Mouse (Mus musculus) thymus, postnatal 14 days (tissue): Measurements from ENCODE around the gene Emsy.

Experiments
- DNase-seq: peaks from one replicate; pipeline ENCODE4 v3.0.0; 2021

Emsy gene

DNA sequence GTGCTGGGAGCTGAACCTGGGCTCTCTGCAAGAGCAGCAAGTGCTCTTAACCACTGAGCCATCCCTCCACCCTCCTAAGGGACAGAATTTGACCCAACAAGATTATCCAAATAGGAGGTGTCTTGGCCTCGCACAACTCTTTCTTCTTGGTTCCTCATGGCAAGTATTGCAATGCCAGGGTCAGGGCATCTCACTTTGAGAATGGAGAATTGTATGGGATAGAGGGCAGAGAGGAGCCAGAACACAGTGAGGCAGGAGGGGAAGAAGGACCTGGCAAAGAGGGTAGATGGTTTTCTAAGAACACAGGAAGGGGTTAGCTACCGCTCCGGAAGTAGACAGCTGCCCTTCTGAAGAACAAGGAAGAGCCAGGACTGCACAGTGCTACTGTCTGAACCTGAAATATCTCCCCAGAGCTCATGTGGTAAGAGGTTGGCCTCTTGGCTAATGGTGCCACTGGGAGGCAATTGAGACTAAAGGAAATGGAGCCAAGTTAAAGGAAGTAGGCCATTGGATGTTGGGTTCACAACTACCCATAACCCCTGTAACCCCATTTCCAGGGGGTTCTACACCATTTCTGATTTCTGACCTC lies 80.8 kb downstream of the Emsy start:
- DNase-seq = no peak

DNA sequence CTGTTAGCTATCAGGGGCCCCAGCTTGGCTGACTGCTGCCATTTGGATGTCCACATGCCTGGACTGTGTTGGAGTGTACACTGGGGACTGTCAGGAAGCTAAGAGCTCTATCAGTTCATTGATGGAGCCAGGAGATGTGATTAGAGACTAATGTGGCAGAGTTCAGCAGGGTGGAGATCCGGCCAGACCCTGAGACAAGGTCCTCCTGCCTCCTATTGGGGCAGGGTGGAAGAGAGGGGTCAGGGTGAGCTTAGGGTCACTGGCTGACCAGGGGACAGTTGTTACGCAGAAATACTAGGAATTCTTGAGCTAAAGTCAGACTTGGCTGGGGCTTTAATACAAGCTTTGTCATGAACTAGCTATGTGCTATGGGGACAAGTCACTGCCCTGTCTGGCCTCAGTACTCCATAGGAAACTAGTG lies 81.8 kb downstream of the Emsy start:
- DNase-seq = no peak

DNA sequence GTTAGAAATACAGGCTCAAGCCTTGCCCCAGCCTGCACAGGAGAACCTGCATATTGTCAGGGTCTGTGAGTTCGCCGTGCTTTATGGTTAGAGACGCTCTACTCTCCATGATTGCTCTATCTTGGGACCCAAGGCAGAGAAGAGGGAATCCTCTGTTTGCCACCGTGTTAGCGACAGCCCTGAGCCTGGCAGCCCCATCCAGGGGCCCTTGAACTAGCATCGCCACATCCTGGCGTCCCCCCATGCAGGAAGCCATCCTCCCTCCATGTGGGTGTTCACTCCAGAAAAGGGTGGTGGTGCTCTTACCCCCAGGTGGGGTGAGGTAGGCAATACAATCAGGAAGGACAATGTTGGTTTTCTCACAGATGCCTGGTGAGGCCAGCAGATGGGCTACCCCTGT lies 82.3 kb downstream of the Emsy start:
- DNase-seq = peak; percentile 63

DNA sequence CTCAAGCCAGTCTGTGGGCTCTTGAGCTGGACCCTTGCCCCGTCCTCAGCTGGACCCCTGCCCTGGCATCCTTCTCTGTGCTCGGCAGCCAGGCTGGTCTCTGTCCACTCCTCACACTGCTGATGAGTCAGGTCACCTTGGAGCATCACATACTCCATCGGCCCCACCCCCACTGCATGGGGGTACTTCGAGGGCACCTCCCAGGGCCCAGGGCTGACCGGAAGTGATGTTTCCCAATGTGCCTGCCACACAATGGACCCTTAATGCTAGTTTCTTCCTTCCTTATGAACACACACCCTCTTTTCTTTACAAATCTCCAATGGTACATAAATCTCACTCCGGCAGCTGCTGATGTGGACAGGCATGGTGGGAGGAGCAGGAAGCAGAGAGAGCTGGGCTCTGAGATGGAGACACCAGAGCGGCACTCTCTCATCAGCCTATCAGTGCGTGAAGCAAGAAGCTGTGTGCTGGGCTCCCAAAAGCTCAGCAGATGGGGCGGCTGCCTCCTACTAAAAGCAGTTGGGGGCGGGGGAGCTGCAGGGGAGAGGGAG lies 83.3 kb downstream of the Emsy start:
- peak; percentile 43 for DNase-seq

DNA sequence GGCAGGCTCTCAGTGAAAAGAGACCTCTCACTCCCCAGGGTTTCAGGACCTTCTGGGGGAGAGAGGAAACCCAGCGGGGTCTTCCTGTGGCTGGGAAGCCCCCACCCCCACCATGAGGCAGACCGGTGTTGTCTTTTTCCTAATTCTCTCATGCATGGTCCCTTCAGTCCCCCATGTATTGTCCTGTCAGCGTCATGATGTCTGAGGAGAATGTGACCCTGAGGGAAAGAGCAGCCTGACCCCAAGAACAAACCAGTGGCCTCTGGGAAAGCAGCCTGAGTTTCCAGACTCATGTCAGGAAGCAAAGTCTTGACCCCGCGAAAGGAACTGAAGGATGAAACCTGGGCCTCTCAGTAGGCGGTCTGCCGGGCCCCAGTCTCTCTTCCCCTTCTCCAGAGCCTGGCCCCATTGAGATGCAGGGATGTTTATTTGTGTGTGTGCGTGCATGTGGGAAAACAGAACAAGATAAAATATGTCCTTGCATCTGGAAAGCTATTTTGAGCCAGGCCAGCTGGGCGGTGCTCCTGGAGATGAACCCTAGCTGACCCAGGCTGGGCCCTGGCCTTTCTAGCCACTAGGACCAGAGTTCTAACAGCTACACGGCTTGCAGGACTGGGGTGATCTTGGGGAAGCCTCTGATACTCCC lies 84.2 kb downstream of the Emsy start:
- DNase-seq = no peak

DNA sequence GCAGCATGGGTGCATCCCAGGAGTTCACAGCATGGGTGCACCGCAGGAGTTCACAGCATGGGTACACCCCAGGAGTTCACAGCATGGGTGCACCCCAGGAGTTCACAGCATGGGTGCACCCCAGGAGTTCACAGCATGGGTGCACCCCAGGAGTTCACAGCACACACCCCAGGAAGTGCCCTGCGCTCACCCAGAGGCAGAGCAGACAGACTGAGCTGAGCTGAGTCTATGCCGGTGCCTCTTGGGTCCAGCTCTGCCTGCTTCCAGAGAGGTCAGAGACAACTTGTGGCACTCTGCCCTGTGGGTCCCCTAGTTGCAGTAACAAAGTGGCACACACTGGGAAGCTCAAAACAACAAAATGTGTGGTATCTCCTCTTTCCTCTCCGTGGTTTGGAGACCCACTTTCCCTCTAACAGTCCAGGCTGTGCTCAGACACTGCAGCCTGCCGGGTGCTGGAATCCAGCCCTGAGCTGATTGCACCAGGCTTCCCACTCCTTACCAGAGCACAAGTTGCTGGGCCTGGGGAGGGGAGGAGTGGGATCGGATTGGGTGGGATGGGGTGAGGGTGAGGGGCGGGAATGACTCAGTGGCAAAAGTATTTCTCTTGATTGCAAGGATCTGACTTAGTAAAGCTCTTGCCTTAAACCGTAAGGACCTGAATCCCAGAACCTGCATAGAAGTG lies 85.6 kb downstream of the Emsy start:
- peak; percentile 57 for DNase-seq

DNA sequence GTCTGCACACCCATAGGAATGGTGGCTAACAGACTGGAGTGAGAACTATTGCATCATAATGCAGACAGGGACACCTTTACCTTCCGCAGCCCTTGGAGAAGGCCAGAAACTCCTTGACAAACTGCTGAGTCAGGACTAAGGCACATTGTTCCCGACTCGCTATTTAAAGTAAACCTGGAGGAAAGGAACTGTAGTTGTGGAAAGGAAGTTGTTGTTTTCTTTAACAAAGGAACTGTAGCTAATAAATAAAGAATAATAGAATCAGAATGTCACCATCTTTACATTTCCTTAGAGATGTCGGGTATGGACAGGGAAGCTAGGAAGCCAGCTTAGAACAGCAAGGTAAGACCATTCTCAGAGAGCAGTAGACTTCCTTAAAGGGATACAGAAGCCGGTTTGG lies 89.5 kb downstream of the Emsy start:
- no peak for DNase-seq

DNA sequence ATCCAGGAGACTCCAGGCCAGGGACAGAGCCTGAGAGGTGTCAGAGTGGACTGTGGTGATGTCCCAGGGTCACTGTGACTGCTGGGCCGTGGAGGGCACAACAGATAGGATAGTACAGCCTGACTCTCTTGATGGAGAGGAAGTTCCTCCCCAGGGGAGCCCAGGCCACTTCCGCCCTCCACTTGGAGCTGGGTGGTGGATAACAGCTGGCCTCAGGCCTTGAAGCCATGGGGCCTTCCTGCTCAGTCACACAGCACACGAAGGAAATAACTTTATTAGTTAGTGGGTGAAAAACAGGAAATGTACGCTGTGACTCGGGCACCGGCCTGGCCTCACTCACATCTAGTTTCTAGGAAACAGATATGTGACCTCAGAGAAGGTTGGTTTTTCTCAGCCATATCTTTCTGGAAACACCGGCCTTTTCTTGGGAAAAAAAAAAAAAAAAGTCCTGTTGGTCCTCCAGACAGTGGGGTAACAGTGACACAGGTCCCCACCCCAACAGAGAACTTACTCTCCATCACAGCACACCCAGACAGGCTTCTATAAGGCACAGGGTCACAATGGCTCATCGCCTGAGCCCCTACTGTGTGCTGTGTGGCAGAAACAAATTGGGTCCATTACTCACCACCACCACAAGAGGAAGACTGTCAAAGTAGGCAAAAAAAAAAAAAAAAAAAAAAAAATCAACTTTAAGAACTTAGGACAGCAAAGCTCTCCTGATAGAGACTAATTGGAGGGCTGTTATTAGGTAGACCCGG lies 91.8 kb downstream of the Emsy start:
- peak; percentile 66 for DNase-seq

DNA sequence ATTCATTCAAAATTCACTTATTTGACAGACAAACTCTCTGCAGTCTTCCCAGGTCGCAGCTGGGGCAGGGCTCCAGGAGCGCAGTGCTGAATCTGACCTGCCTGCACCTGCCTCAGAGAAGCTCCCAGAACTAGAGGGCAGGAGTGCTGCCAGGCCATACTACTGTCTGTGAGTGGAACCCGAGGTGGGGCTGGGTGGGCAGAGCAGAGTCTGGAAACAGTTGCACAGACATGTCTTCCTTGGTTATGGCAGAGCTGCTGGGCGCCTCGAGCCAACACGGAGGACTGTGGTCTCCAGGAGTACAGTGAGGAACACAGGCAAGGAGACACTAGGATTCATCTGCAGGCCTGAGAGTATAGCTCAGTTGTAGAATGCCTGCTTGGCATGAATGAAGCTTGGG lies 92.6 kb downstream of the Emsy start:
- peak; percentile 63 for DNase-seq

DNA sequence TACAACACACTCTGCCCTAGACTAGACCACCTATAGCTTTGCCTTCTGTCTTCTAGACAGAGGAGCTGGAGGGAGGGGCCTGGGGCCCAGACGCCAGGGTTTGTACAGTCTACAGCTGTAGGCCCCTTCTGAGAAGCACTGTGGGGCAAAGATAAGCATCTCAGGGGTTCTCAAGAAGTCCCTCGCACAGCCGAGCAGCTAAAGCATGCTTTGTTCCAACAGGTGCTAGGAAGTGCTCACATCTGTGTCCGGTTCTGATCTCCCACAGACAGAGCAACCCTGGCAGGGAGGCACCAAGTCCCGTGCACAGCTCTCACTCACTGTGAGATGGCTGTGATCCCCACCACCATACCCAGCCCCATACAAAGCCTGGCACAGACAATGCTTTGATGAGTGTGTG lies 93.6 kb downstream of the Emsy start:
- DNase-seq = peak; percentile 90

DNA sequence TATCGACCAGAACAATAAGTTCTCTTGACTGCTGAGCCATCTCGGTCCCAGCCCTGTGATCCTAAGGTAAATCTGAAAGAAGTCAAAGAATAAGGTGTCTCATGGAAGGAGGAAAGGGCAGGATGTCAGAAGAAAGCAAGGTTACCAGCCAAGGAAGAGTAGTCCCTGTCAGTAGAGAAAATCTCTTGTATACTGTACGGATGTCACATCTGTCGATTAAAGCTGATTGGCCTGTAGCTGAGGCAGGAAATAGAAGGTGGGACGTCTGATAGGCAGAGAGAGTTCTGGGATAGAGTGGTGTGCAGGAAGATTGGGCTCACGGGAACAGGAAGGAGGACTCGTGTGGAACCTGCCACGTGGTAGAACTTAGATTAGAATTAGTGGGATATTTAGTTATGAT lies 94.4 kb downstream of the Emsy start:
- DNase-seq = peak; percentile 49

DNA sequence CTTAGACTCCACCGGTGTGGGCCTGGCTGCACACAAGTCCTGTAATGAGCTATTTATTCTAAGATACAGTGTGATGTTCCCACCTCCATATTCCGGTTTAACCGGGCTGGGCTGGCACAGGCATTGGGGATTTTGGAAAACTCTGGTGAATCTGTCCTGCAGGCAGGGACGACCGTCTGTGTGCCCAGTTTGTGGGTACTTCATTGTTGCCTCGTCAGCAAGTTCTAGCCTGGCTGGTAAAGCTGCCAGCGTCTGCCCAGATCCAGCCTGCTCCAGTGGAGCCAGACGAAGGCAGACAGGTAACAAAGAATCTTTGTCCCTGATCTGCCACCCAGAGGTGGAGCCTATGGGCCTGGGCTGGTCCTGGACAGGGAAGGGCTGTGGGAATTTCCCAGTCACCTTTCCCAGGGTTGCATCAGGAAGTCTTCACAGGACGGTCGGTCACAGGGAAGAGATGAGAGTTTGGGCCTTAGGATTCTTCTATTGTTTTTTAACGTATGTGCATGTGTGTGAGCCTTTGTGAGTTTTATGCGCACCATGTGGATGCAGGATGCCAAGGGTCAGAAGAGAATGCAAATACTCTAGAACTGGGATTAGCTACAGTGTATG lies 94.9 kb downstream of the Emsy start:
- DNase-seq = peak; percentile 24

DNA sequence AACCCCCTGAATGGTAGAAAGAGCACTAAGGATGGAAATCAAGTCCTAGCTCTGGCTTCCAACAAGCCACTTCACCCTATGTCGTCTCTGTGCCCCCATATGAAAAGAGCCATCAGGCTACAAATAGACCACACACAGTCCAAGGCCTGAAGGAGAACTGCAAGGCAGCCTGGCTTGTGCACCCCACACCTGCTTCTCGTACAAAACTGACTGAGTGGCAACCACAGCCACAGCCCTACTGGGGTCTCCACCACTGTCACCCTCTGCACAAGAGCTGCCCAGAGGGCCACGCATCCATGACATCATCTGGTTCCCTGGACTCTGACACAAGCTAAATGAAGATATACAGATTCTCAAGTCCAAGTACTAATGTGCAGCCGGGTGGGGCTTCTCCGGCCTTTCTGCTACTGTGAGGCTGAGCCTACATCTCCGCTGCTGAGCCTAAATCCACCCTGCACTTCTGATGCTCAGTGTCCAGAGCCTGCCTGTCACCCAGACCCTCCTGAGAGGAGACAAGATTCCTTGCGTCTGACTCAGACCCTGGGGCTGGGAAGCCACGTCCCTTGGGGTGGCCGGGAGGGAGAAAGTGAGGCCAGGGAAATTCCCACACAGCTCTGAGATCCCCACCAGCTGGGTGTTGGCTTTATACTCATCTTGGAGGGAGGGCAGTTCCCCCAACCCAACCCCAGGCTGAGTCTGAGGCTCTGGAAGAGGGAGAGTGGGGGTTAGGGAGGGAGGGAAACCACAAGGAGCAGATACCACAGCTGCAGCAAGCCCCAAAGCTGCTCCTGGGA lies 98.3 kb downstream of the Emsy start:
- peak; percentile 59 for DNase-seq

DNA sequence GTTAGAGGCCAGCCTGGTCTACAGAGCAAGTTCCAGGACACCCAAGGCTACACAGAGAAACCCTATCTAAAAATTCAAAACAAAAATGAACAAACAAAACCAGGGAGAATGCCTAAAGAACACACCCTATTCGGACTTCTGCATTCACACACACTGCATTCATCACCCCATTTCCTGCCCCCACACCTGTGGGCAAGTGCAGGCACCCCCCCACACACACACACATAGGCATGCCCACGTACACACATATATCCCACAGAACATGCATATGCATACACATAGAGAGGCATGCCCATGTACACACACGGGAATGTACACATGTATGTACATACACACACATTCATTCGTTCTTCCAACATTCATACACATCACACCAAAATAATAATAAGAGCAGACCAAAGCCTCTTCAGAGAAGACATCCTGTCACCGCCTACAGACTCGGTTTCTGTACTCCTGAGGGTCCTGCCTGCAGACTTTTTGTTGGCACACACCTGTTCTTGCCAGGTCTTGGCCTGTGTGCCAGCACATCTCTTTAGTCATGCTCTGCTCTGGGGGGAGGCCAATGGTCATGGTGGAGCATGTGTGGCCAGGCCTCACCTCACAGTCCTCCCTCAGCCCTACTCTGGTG lies 99.7 kb downstream of the Emsy start:
- DNase-seq = peak; percentile 58

DNA sequence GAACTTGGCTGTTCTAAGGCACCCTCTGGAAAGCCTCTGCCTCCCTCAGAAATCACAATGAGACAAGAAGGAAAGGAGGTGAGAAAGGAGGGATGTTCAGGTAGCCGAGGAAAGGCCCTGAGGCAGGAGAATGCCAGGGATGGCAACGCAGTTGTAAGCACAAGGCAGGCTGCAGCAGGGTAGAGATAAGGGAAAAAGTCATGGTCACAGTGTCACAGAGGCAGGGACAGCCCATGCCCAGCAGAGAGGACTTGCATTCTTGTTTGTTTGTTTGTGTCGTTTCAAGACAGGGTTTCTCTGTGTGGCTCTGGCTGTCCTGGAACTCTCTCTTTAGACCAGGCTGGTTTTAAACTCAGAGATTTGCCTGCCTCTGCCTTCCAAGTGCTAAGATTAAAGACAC lies 105.5 kb downstream of the Emsy start:
- no peak for DNase-seq

DNA sequence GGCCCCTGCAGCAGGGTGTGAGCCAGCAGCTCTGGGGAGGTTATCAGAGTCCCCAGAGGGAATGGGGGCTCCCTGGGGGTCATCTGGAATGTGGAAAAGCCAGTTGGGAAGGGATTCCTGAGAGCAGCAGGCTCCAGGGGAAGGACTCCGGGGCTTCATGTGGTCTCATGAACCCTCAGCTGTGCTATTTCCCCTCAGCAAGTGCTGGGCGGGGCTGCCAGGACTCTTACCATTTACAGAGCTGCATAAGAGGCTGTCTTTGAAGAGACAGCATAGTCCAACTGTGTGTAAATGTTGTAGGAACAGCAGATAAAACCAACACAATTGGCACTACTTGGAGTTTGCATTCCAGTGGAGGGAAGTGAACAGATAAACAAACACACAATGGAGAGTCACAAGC lies 106.0 kb downstream of the Emsy start:
- peak; percentile 53 for DNase-seq

DNA sequence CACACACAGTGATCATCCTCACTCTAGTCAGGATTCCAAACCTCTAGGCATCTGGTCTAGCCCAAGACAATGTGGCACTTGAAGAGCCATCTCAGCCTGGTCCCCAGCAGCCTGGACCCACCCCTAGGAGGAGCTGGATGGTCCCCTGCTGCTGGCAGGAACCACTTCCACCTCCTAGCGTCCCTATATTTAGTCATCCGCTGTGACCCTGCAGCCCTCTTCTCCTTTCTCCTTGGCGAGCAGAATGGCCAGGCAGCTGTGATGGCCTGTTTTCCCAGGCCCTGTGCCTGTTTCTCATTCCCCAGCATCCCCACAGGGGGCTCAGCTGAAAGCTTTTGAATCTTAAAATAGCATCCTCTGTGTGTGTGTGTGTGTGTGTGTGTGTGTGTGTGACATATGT lies 107.7 kb downstream of the Emsy start:
- no peak for DNase-seq

DNA sequence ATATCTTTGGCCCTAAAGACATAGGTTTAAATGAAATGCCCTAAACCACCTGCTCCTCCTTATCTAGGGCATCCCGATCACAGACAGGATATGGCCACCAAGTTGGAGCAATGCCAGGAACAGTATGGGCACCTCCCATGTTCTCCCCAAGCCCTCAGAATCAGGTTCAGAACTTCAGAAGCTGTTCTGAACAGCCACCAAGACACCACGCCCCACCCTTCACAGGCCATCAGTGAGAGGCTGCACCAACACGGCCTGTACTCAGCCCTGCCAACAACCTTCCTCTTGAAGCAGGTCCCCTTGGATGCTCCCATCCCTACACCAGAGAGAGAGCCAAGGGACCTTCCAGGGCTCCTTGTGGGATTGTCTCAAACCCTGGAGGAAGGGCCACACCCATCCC lies 112.0 kb downstream of the Emsy start:
- DNase-seq = no peak

DNA sequence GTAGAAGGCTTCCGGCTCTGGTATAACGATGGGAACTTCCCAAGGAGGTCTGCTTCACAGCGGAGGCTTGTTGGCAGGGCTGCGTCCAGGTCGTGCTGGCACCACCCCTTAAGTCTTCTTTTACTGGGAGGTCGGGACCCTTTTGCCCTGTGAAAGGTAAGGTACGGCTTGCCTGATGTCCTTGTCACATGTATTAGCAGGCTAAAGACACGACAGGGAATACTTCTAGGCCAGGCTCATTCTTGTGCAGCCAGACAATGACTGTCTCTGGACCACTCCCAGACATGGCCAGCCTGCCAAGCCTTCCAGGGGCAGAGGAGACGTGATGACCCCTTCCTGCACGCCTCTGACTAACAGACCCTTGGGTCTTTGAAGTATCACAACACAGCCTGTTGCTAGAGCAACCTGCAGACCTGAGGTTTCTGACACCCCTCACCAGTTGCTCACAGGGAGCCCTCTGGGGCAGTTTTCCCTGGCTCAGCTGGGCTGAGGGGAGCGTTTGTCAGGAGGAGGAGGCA lies 112.7 kb downstream of the Emsy start:
- no peak for DNase-seq

DNA sequence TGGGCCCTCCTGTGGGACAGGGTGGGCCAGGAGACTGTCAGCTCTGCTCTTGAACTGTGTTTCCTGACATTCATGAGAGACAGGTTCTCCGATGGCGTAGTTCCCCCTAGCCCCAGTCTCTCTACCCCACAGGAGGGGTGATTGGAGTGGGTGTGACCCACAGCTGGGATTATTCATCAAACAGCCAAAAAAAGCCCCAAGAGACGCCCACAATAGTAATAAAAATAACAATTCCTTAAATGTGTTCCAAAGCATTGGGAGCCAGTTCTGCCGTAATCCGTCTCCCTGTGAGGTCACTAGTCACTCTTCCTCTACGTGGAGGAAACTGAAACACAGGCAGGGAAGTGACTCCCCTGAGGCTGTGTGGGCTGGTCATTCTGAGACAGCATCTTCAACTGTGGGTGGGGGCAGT lies 113.8 kb downstream of the Emsy start:
- no peak for DNase-seq

DNA sequence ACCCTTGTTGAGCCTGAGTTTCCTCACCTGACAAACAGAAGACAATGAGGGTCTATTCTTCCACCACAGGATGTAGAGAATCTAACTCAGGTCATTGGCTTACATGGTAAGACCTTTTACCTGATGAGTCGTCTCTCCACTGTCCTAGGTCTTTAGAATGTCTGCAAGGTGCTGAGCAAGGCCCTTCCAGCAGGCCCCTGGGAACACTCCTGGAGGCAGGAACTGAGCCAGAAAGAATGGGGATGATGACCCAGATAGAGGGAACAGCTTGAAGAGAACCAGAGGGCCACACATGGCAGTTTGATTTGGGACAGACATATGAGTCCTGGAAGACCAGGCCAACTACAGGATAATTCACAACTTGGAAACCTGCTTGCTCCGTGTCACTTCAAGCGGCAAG lies 114.3 kb downstream of the Emsy start:
- no peak for DNase-seq
